ENCODE assay signal across 23 mouse cellular contexts in the genomic region with DNA sequence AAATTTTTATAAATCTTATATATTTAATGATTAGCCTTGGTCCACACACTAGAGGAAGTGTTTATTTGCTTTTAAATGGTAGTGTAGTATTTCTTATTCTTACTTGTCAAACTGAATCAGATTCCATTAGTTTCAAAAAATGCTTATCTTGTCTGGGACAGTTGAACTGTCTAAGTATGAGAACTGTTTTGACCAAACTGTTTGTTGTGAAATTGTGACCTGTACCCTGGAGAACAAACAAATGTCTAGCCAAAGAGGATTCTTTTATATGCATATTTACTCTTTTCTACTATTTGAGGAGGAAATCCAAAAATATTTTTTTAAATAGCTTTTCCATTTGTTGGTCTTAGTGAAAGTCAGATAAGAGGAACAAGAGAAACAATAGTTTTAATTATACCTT.
DNase-seq lines count a peak whose midpoint lies in the region; ATAC-seq and TF ChIP-seq lines count a peak whose summit lies in the region.
"Had no signal": no experiment of that assay in that cellular context is flagged by ENCODE, and none has a peak within 500 bp of the region (broad histone marks: within the 10 kb centered on the region; RNA-seq: fewer than 3 reads in every experiment).

No protein-coding gene starts in this region.

- TF ChIP-seq CTCF in gastrocnemius, adult 2 months (IDR thresholded peaks at IDR 0.05): no peak
- no peak for TF ChIP-seq CTCF in liver, adult 2 months (IDR thresholded peaks at IDR 0.05; ENCODE audit: low read depth, low read length)
- TF ChIP-seq CTCF in liver, postnatal 0 days (IDR thresholded peaks at IDR 0.05; ENCODE audit: low read depth): no peak

- no peaks in the 10 kb centered on the region for H3K9me3 ChIP-seq in liver, embryonic 12.5 days (replicated peaks)
- H3K9me3 ChIP-seq in liver, postnatal 0 days (ENCODE audit: low read length): no peaks in the 10 kb centered on the region
- H3K9me3 ChIP-seq in liver, embryonic 11.5 days (ENCODE audit: control insufficient read depth, low read length): no peaks in the 10 kb centered on the region
- H3K9me3 ChIP-seq: G1E had no signal

- ATAC-seq in liver, embryonic 12.5 days: no peak
- ATAC-seq in liver, postnatal 0 days: peak; percentile 77
- ATAC-seq in liver, embryonic 11.5 days (replicated peaks; ENCODE audit: low FRiP score): no peak
- ATAC-seq: activated CD4-positive, CD25-positive, alpha-beta regulatory T cell, adult 4 months; CD4-positive, CD25-positive, alpha-beta regulatory T cell, adult 4 months; Patski had no signal

- no peak overlapping the region for H3K4me3 ChIP-seq in gastrocnemius, adult 2 months
- no peak overlapping the region for H3K4me3 ChIP-seq in liver, adult 2 months (ENCODE audit: insufficient read depth, low read depth, low read length)
- H3K4me3 ChIP-seq in liver, embryonic 12.5 days: no peak overlapping the region
- no peak overlapping the region for H3K4me3 ChIP-seq in liver, postnatal 0 days (ENCODE audit: low read depth, low read length)
- H3K4me3 ChIP-seq in liver, embryonic 11.5 days (ENCODE audit: low read depth, low read length): no peak overlapping the region

- no peak overlapping the region for H3K4me2 ChIP-seq in liver, embryonic 12.5 days
- no peak overlapping the region for H3K4me2 ChIP-seq in liver, postnatal 0 days (ENCODE audit: low read depth, low read length)
- no peak overlapping the region for H3K4me2 ChIP-seq in liver, embryonic 11.5 days

- no peak overlapping the region for H3K9ac ChIP-seq in liver, adult 2 months (ENCODE audit: low read depth, low read length)
- no peak overlapping the region for H3K9ac ChIP-seq in liver, embryonic 12.5 days
- H3K9ac ChIP-seq in liver, postnatal 0 days (replicated peaks): no peak overlapping the region
- H3K9ac ChIP-seq in liver, embryonic 11.5 days (ENCODE audit: low read depth, low read length): no peak overlapping the region

- no peaks in the 10 kb centered on the region for H3K27me3 ChIP-seq in liver, adult 2 months (ENCODE audit: control insufficient read depth, insufficient read depth, low read length)
- no peaks in the 10 kb centered on the region for H3K27me3 ChIP-seq in liver, embryonic 12.5 days (replicated peaks)
- no peaks in the 10 kb centered on the region for H3K27me3 ChIP-seq in liver, postnatal 0 days (ENCODE audit: insufficient read depth, low read length)
- H3K27me3 ChIP-seq in liver, embryonic 11.5 days (replicated peaks; ENCODE audit: control insufficient read depth, insufficient read depth, low read length): no peaks in the 10 kb centered on the region
- H3K27me3 ChIP-seq: CH12.LX, Patski had no signal

- TF ChIP-seq POLR2A in liver, adult 2 months (IDR thresholded peaks at IDR 0.05; ENCODE audit: extremely low read depth, insufficient read depth, low read length): no peak

- no peak for DNase-seq in gastrocnemius, adult 2 months
- DNase-seq in gastrocnemius, postnatal 25 days: no peak
- peak; percentile 86 for DNase-seq in liver, adult 2 months (ENCODE audit: extremely low read depth, low read depth, low spot score)
- no peak for DNase-seq in liver, postnatal 0 days
- DNase-seq in liver, embryonic 11.5 days (ENCODE audit: low spot score): no peak
- peak; percentile 37 for DNase-seq in adipocyte (ENCODE audit: low spot score)
- no peak for DNase-seq in kidney, postnatal 25 days
- DNase-seq: adrenal gland, adult 2 months; adrenal gland, adult 8-10 months; adrenal gland, postnatal 10 days; adrenal gland, postnatal 14 days; adrenal gland, postnatal 25 days; adrenal gland, postnatal 36 days; B cell, adult 2 months; cerebellum, adult 11 months; cerebellum, adult 11-12 months; cerebellum, adult 18-20 months had no signal

- intact Hi-C loops in gastrocnemius, adult 2 months (cut with DNase I): no loop called here

- peak overlapping the region; percentile 53; the same call in 1 of the 2 replicates for H3K27ac ChIP-seq in gastrocnemius, adult 2 months
- no peak overlapping the region for H3K27ac ChIP-seq in liver, adult 2 months (replicated peaks; ENCODE audit: insufficient read depth, low read depth, low read length)
- no peak overlapping the region for H3K27ac ChIP-seq in liver, embryonic 12.5 days
- H3K27ac ChIP-seq in liver, postnatal 0 days (ENCODE audit: low read depth): no peak overlapping the region
- no peak overlapping the region for H3K27ac ChIP-seq in liver, embryonic 11.5 days (ENCODE audit: low read depth, low read length)

- H3K79me2 ChIP-seq in liver, adult 2 months (ENCODE audit: control insufficient read depth, insufficient read depth, low read length): no peaks in the 10 kb centered on the region

- H3K36me3 ChIP-seq in liver, adult 2 months (ENCODE audit: control insufficient read depth, insufficient read depth, low read length): peaks cover 7% of the 10 kb centered on the region; the same call in 1 of the 2 replicates
- H3K36me3 ChIP-seq in liver, embryonic 12.5 days: peaks cover 31% of the 10 kb centered on the region
- H3K36me3 ChIP-seq in liver, postnatal 0 days (replicated peaks; ENCODE audit: insufficient read depth, low read length): peaks cover 18% of the 10 kb centered on the region
- H3K36me3 ChIP-seq in liver, embryonic 11.5 days (ENCODE audit: control insufficient read depth, insufficient read depth, low read length): peaks cover 4% of the 10 kb centered on the region; the same call in 1 of the 2 replicates

- no peak for TF ChIP-seq EP300 in liver, postnatal 0 days (IDR thresholded peaks at IDR 0.05; ENCODE audit: low read depth)

- H3K4me1 ChIP-seq in liver, adult 2 months (ENCODE audit: control insufficient read depth, insufficient read depth, low read length): peaks cover 8% of the 10 kb centered on the region; the same call in 1 of the 2 replicates
- no peaks in the 10 kb centered on the region for H3K4me1 ChIP-seq in liver, embryonic 12.5 days
- 0 out of 2 replicates have a peak, but pooled peaks cover 3% of the 10 kb centered on the region for H3K4me1 ChIP-seq in liver, postnatal 0 days (ENCODE audit: insufficient read depth)
- H3K4me1 ChIP-seq in liver, embryonic 11.5 days (replicated peaks; ENCODE audit: control insufficient read depth, insufficient read depth, low read length): no peaks in the 10 kb centered on the region

Comparison
In these comparisons a context has a peak if more than half of its experiments do, and no peak if none do; other contexts are left out.
1. DNase-seq: peak in liver, adult 2 months (single experiment) and adipocyte (single experiment); none in gastrocnemius, adult 2 months (single experiment), gastrocnemius, postnatal 25 days (single experiment), liver, postnatal 0 days (single experiment), liver, embryonic 11.5 days (single experiment) and kidney, postnatal 25 days (0 of 2).